Comparison of ENCODE assay signal across 22 mouse cellular contexts in the genomic region with DNA sequence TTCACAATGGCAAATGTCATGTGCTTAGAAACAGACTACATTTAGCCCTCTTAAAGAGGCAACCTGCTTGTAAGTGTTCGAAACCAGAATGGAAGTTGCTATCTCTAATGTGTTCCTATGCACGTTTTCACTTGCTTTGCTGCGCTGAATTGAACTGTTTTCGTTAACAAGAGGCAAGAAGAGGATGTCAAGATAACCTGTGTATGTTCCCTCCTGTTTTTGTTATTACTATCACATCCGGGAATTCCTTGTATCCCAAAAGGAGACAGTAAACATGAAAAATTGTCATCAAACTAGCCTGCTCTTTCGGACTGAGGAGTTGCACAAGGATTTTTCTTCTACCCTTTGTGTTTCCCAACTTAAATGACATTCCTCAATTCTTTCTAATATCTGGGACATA. TPM values are rescaled to one million over a fixed set of nuclear protein-coding genes. Genes with fewer than 3 reads are reported as not detected.
"Had no signal": no experiment of that assay in that cellular context is flagged by ENCODE, and none has a peak within 500 bp of the region (broad histone marks: within the 10 kb centered on the region; RNA-seq: fewer than 3 reads in every experiment).

No protein-coding gene starts in this region.

- DNase-seq: kidney, adult 18-20 months; kidney, adult 9 months; kidney, postnatal 14 days; kidney, postnatal 4 days; left cerebral cortex, postnatal 4 days; liver, postnatal 0 days; right cerebral cortex, adult 18-20 months; right cerebral cortex, postnatal 14 days; right cerebral cortex, postnatal 4 days; thymus, adult 2 months; thymus, postnatal 14 days; thymus, postnatal 4 days had no signal

- H3K36me3 ChIP-seq: limb, embryonic 12.5 days; limb, embryonic 15.5 days; midbrain, embryonic 12.5 days; midbrain, embryonic 15.5 days; neural tube, embryonic 12.5 days; neural tube, embryonic 15.5 days had no signal

- ATAC-seq: liver, postnatal 0 days; midbrain, embryonic 15.5 days had no signal

- H3K4me3 ChIP-seq: limb, embryonic 12.5 days; limb, embryonic 15.5 days; midbrain, embryonic 12.5 days; midbrain, embryonic 15.5 days; neural tube, embryonic 12.5 days; neural tube, embryonic 15.5 days had no signal

- H3K4me2 ChIP-seq: limb, embryonic 12.5 days; limb, embryonic 15.5 days; midbrain, embryonic 12.5 days; midbrain, embryonic 15.5 days; neural tube, embryonic 12.5 days; neural tube, embryonic 15.5 days had no signal

- H3K9me3 ChIP-seq: limb, embryonic 12.5 days; limb, embryonic 15.5 days; midbrain, embryonic 12.5 days; midbrain, embryonic 15.5 days; neural tube, embryonic 12.5 days; neural tube, embryonic 15.5 days had no signal

- H3K27ac ChIP-seq: liver, embryonic 14.5 days; macrophage; midbrain, embryonic 12.5 days; midbrain, embryonic 15.5 days; neural tube, embryonic 12.5 days; neural tube, embryonic 15.5 days; stomach, postnatal 0 days had no signal

- H3K27me3 ChIP-seq: limb, embryonic 12.5 days; limb, embryonic 15.5 days; midbrain, embryonic 15.5 days; neural tube, embryonic 12.5 days had no signal

- H3K9ac ChIP-seq: limb, embryonic 12.5 days; limb, embryonic 15.5 days; liver, embryonic 14.5 days; liver, postnatal 0 days; midbrain, embryonic 12.5 days; midbrain, embryonic 15.5 days; neural tube, embryonic 12.5 days; neural tube, embryonic 15.5 days had no signal

RNA-seq across cellular contexts. Expression of a gene that starts 1.4 kb away (rescaled TPM):
- total RNA-seq: megakaryocyte, adult 5-6 weeks had no signal
- polyA plus RNA-seq: macrophage had no signal

RNA-seq across cellular contexts. Expression of a gene that starts 58.9 kb away (rescaled TPM):
- total RNA-seq: megakaryocyte, adult 5-6 weeks had no signal
- polyA plus RNA-seq: liver, postnatal 0 days; macrophage had no signal
